Mouse (Mus musculus) hindbrain, postnatal 0 days (tissue): Measurements from ENCODE around the gene Mb. TPM values are rescaled to one million over a fixed set of nuclear protein-coding genes. Genes with fewer than 3 reads are reported as not detected.
A peak's percentile ranks its signal among the peaks of the same experiment; 100 is the strongest.

Source experiments
- ATAC-seq: fragments of 200-750 bp; cut with Nextera tagmentation; 2 replicates; pipeline ENCODE4 v1.8.0; 2017; ENCODE audit warnings: mild to moderate bottlenecking, moderate TSS enrichment, moderate library complexity
- DNase-seq: peaks from one replicate; pipeline ENCODE4 v3.0.0-alpha.2; 2015; ENCODE audit warnings: low spot score
- H3K27ac ChIP-seq: fragments of 300-500 bp; sonication (generic); 2 replicates; pipeline ENCODE4 v1.5.1; 2014; ENCODE audit warnings: mild to moderate bottlenecking
- H3K27me3 ChIP-seq: fragments of 300-500 bp; sonication (generic); 2 replicates; pipeline ENCODE4 v1.6.1; 2014; ENCODE audit warnings: low read length, mixed read lengths; ENCODE audit not compliant: insufficient read depth
- H3K36me3 ChIP-seq: fragments of 300-500 bp; sonication (generic); 2 replicates; pipeline ENCODE4 v1.6.1; 2014; ENCODE audit warnings: low read length, mixed read lengths; ENCODE audit not compliant: insufficient read depth
- H3K4me1 ChIP-seq: fragments of 300-500 bp; sonication (generic); 2 replicates; pipeline ENCODE4 v1.6.1; 2014; ENCODE audit warnings: antibody characterized with exemption, low read length, mixed read lengths; ENCODE audit not compliant: insufficient read depth
- H3K4me2 ChIP-seq: fragments of 300-500 bp; sonication (generic); 2 replicates; pipeline ENCODE4 v1.6.1; 2014; ENCODE audit warnings: low read depth, mild to moderate bottlenecking, low read length, moderate library complexity, mixed read lengths
- H3K4me3 ChIP-seq: fragments of 300-500 bp; sonication (generic); 2 replicates; pipeline ENCODE4 v1.5.1; 2014; ENCODE audit warnings: low read length
- H3K9ac ChIP-seq: fragments of 300-500 bp; sonication (generic); replicated peaks from 2 replicates; pipeline ENCODE4 v1.6.1; 2014; ENCODE audit warnings: mild to moderate bottlenecking, low read length, moderate library complexity, mixed read lengths
- H3K9me3 ChIP-seq: fragments of 300-500 bp; sonication (generic); 2 replicates; pipeline ENCODE4 v1.6.1; 2016; ENCODE audit warnings: low read length, mixed read lengths
- CTCF ChIP-seq: IDR thresholded peaks from 2 replicates; pipeline ENCODE4 v1.5.1; 2016; ENCODE audit warnings: antibody characterized with exemption, control low read depth, low read depth
- WGBS: fragments of 180-500 bp; shearing (Covaris S2); extraction: QIAGEN DNeasy Blood & Tissue Kit; methylation state at CpG from one replicate; pipeline ENCODE4 v1.1.7; 2014; 5-methylcytosine and 5-hydroxymethylcytosine counted together
- polyA plus RNA-seq: library from polyadenylated mRNA; unstranded; fragments of >200 nt; fragmentation: Nextera tagmentation; extraction: Ambion mirVana; gene quantifications from 2 replicates; pipeline ENCODE4 v1.2.1, GENCODE M21; 2015
- total RNA-seq: library from RNA; depleted of rRNA; stranded (reverse); fragments of >200 nt; gene quantifications from 2 replicates; pipeline ENCODE4 v1.2.3, GENCODE M21; 2014

Mb gene
- total and polyA plus RNA-seq, 2 experiments from 2014 or later, result 0.20 TPM; not detected in 1

GRCm38 (mm10) chr15:76998048-76998447, 52.4 kb downstream of the Mb start:
- WGBS, result 61% methylated on average over 2 of the region's 2 CpGs

GRCm38 (mm10) chr15:76994413-76994812, 56.1 kb downstream of the Mb start:
- no peak for ATAC-seq
- DNase-seq, result no peak
- no peak overlapping the region for H3K4me3 ChIP-seq
- H3K4me2 ChIP-seq, result no peak overlapping the region
- H3K9me3 ChIP-seq, result no peaks in the 10 kb centered on the region
- no peak overlapping the region; the same call in 1 of the 2 replicates for H3K27ac ChIP-seq
- no peaks in the 10 kb centered on the region for H3K36me3 ChIP-seq
- WGBS, result 63% methylated on average over 3 of the region's 3 CpGs
- H3K27me3 ChIP-seq, result no peaks in the 10 kb centered on the region
- H3K4me1 ChIP-seq, result no peaks in the 10 kb centered on the region
- no peak overlapping the region for H3K9ac ChIP-seq
- TF ChIP-seq CTCF, result no peak

More at GRCm38 (mm10) chr15:76998048-76998447, 52.4 kb downstream of the Mb start:
- Histone ChIP-seq H3K36me3 (no peaks in the 10 kb centered on the region), H3K4me1 (no peaks in the 10 kb centered on the region), H3K4me2 (no peak overlapping the region), H3K27me3 (no peaks in the 10 kb centered on the region), H3K4me3 (no peak overlapping the region), H3K9me3 (no peaks in the 10 kb centered on the region), H3K27ac (no peak overlapping the region), H3K9ac (no peak overlapping the region)
- DNase-seq (no peak), ATAC-seq (no peak)
- no peak for TF ChIP-seq CTCF

DNA sequence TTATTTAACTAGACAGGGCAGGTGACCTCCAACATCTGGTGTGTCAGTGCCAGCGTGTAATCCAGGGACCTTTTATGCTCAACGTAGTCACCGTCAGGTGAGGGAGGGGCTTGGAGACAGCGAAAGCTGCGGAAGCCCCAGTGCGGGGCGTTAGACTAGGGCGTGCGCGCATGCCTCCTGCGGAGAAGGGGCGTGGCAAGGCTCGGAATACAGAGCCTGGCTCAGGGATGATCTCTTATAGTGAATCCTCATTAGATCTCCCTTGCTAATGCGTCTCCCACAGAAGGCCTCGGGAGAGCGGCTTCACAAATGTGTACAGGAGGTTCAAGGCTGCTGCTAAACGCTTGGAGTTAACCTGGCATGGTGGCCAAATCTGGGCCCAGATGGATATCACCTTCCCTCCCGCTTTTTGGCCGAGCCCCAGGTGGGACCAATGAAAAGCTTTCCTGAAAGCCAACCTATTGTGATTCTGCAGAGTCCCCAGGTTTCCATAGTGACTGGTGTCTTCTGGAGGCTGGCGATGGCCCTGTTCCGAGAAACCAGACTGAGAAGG, 62.9 kb downstream of the Mb start:
- ATAC-seq, result peak; percentile 96

GRCm38 (mm10) chr15:76987137-76987536, 63.3 kb downstream of the Mb start:
- WGBS, result 14% methylated on average over 11 of the region's 11 CpGs
- no peak for ATAC-seq

More for the DNA sequence above, 62.9 kb downstream of the Mb start:
- Histone ChIP-seq H3K4me2 (peak overlapping the region; percentile 51), H3K9ac (peak overlapping the region; percentile 40; the same call in 1 of the 2 replicates), H3K27ac (peak overlapping the region; percentile 73), H3K4me3 (peak overlapping the region; percentile 23), H3K27me3 (no peaks in the 10 kb centered on the region), H3K36me3 (no peaks in the 10 kb centered on the region), H3K9me3 (no peaks in the 10 kb centered on the region), H3K4me1 (peaks cover 11% of the 10 kb centered on the region)
- WGBS, result 3% methylated on average over 21 of the region's 21 CpGs
- TF ChIP-seq CTCF, result no peak
- peak; percentile 86 for DNase-seq

GRCm38 (mm10) chr15:76982745-76983144, 67.7 kb downstream of the Mb start:
- H3K4me2 ChIP-seq, result no peak overlapping the region
- H3K27me3 ChIP-seq, result no peaks in the 10 kb centered on the region
- 50% methylated on average over 3 of the region's 3 CpGs for WGBS
- peaks cover 7% of the 10 kb centered on the region for H3K4me1 ChIP-seq
- no peak overlapping the region for H3K4me3 ChIP-seq
- ATAC-seq, result no peak
- peak; percentile 65 for TF ChIP-seq CTCF
- H3K9me3 ChIP-seq, result no peaks in the 10 kb centered on the region
- DNase-seq, result peak; percentile 74
- no peak overlapping the region for H3K27ac ChIP-seq
- H3K36me3 ChIP-seq, result no peaks in the 10 kb centered on the region
- no peak overlapping the region for H3K9ac ChIP-seq

More at GRCm38 (mm10) chr15:76987137-76987536, 63.3 kb downstream of the Mb start:
- DNase-seq, result no peak
- peak overlapping the region; percentile 23 for H3K4me3 ChIP-seq
- no peaks in the 10 kb centered on the region for H3K36me3 ChIP-seq
- peak overlapping the region; percentile 73 for H3K27ac ChIP-seq
- no peak for TF ChIP-seq CTCF
- no peaks in the 10 kb centered on the region for H3K27me3 ChIP-seq
- peaks cover 11% of the 10 kb centered on the region for H3K4me1 ChIP-seq
- H3K9me3 ChIP-seq, result no peaks in the 10 kb centered on the region
- peak overlapping the region; percentile 51 for H3K4me2 ChIP-seq
- H3K9ac ChIP-seq, result peak overlapping the region; percentile 40; the same call in 1 of the 2 replicates

DNA sequence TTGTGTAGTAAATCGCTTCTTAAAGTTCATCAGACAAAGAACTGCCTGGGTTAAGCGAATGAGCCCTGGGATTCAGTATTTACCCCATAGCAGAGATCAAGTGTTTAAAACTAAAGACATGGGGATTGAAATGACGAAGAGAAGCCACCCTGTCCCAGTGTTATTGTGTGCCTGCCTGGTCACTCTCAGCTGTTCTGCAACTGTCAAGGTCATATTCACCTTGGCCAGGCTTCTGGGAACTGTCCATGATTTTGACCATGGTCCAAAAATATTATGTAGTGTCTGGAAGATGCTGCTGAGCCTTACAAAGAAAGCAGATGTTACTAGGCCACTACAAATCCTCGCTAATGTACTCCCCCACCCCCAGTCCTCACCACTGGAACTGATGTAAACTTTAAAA, 70.7 kb downstream of the Mb start:
- no peaks in the 10 kb centered on the region for H3K36me3 ChIP-seq
- TF ChIP-seq CTCF, result no peak
- H3K9ac ChIP-seq, result no peak overlapping the region
- 86% methylated on average over 4 of the region's 4 CpGs for WGBS
- H3K4me2 ChIP-seq, result no peak overlapping the region
- no peaks in the 10 kb centered on the region for H3K9me3 ChIP-seq
- no peak overlapping the region for H3K27ac ChIP-seq
- DNase-seq (no peak), ATAC-seq (no peak)
- H3K4me3 ChIP-seq, result no peak overlapping the region
- H3K27me3 ChIP-seq, result no peaks in the 10 kb centered on the region
- no peaks in the 10 kb centered on the region for H3K4me1 ChIP-seq

DNA sequence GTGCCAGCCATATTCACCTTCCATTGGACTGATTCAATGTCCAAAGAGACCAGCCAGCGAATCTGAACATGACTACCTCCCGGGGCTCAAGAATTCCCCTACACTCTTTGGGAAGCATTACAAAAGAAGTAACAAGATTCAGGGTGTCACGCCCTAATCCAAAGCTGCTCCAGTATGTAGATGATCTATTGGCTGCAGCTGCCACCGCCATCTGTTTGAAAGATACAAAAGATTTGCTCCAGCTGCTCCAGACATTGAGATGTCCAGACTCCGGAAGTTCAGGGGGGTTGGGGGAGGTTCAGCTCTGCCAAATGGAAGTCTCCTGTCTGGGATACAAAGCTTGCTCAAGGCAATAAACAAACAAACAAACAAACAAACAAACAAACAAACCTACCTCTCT, 73.9 kb downstream of the Mb start:
- H3K9ac ChIP-seq, result no peak overlapping the region
- H3K9me3 ChIP-seq, result no peaks in the 10 kb centered on the region
- no peak for TF ChIP-seq CTCF
- no peak overlapping the region for H3K4me3 ChIP-seq
- H3K27ac ChIP-seq, result no peak overlapping the region
- ATAC-seq, result no peak
- H3K27me3 ChIP-seq, result no peaks in the 10 kb centered on the region
- peaks cover 5% of the 10 kb centered on the region; the same call in 1 of the 2 replicates for H3K4me1 ChIP-seq
- 28% methylated on average over 5 of the region's 5 CpGs for WGBS
- H3K4me2 ChIP-seq, result no peak overlapping the region
- H3K36me3 ChIP-seq, result no peaks in the 10 kb centered on the region
- DNase-seq, result peak; percentile 49
